1 mouse cellular context compared by ENCODE assay signal in the genomic region with DNA sequence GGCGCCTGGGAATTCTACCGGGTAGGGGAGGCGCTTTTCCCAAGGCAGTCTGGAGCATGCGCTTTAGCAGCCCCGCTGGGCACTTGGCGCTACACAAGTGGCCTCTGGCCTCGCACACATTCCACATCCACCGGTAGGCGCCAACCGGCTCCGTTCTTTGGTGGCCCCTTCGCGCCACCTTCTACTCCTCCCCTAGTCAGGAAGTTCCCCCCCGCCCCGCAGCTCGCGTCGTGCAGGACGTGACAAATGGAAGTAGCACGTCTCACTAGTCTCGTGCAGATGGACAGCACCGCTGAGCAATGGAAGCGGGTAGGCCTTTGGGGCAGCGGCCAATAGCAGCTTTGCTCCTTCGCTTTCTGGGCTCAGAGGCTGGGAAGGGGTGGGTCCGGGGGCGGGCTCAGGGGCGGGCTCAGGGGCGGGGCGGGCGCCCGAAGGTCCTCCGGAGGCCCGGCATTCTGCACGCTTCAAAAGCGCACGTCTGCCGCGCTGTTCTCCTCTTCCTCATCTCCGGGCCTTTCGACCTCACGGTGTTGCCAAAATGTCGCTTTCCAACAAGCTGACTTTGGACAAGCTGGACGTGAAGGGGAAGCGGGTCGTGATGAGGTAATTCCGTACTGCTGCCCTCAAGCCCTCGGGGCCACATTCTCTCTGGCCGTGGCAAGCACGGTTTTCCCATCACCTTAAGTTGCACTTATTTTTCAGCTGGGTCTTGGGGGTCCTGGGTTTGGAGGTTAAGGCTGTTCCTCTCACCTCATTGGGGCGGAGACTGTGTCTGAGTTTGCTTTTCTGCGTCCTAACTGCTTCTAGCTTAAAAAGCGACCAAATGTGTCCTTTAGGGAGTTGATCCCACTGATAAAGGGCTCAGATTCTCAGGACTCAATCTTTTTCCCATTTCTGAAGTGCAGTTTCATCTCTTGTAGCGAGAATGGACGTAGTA.
TF ChIP-seq lines count a peak whose summit lies in the region.

Gene Pgk1, plus strand, starts transcription at position 388 of the 937 bp plus-strand sequence.

TF ChIP-seq in MEL, 35 proteins besides CTCF, POLR2A, EP300 and RAD21 (continued from another document):
- 0 out of 2 replicates have a peak, but pooled peaks have one; percentile 8 for TF ChIP-seq TCF12 (IDR thresholded peaks at IDR 0.05; ENCODE audit: low read depth, low read length)
- TF ChIP-seq CHD1 (IDR thresholded peaks at IDR 0.05; ENCODE audit: low read depth, low read length) = no peak; the same call in 1 of the 2 replicates
- peak; percentile 69; the same call in 1 of the 2 replicates for TF ChIP-seq HCFC1 (IDR thresholded peaks at IDR 0.05; ENCODE audit: low read depth, low read length)
- TF ChIP-seq MYC (IDR thresholded peaks at IDR 0.05; ENCODE audit: low read depth, low read length) = no peak
- TF ChIP-seq MEF2A (IDR thresholded peaks at IDR 0.05; ENCODE audit: extremely low read depth, insufficient replicate concordance, low read depth, low read length, poor library complexity, severe bottlenecking) = no peak
- TF ChIP-seq ETS1 (IDR thresholded peaks at IDR 0.05; ENCODE audit: low read depth, low read length) = no peak
- no peak for TF ChIP-seq KAT2A (conservative IDR thresholded peaks at IDR 0.05; ENCODE audit: low read depth, low read length)
- peak; percentile 85; the same call in 1 of the 2 replicates for TF ChIP-seq MAZ (IDR thresholded peaks at IDR 0.05; ENCODE audit: low read depth, low read length)
- TF ChIP-seq ZKSCAN1 (IDR thresholded peaks at IDR 0.05; ENCODE audit: low read depth, low read length) = no peak
- TF ChIP-seq MXI1 (IDR thresholded peaks at IDR 0.05; ENCODE audit: low read depth, low read length) = peak; percentile 57
- TF ChIP-seq SMC3 (IDR thresholded peaks at IDR 0.05; ENCODE audit: low read depth, low read length) = no peak
- TF ChIP-seq ZMIZ1 (IDR thresholded peaks at IDR 0.05; ENCODE audit: low read depth, low read length) = peak; percentile 43; the same call in 1 of the 2 replicates
- no peak for TF ChIP-seq JUND (IDR thresholded peaks at IDR 0.05; ENCODE audit: low read depth, low read length)
- no peak for TF ChIP-seq RCOR1 (IDR thresholded peaks at IDR 0.05; ENCODE audit: low read depth, low read length)
- TF ChIP-seq ZNF384 (IDR thresholded peaks at IDR 0.05; ENCODE audit: low read depth, low read length) = no peak
- no peak for TF ChIP-seq MYB (IDR thresholded peaks at IDR 0.05; ENCODE audit: low read depth, low read length)
- no peak for TF ChIP-seq ZC3H11A (IDR thresholded peaks at IDR 0.05; ENCODE audit: low read depth, low read length)
